Mouse (Mus musculus) CH12F3 (cell line): Measurements from ENCODE around the gene Kansl1.

Experiments used
- in situ Hi-C: fragments of 300-500 bp; cut with MboI; formaldehyde crosslinking; loops from 2 replicates; pipeline ENCODE4 v1.14.3; 2020; ENCODE audit warnings: low sequenced_read_pairs

Gene Kansl1

GRCm38 (mm10) chr11:104379635-104380034, 89.0 kb downstream of the Kansl1 start:
- in situ Hi-C loops: no loop called here

- in situ Hi-C loops: no loop called here
These were observed 92.4 kb downstream of the Kansl1 start for GRCm38 (mm10) chr11:104376291-104376690.

- in situ Hi-C loops: no loop called here
These were observed 101.0 kb downstream of the Kansl1 start for GRCm38 (mm10) chr11:104367486-104368190.

GRCm38 (mm10) chr11:104363823-104364600, 104.6 kb downstream of the Kansl1 start:
- in situ Hi-C loops: no loop called here

- in situ Hi-C loops: no loop called here
These were observed 106.0 kb downstream of the Kansl1 start for GRCm38 (mm10) chr11:104362704-104363103.

GRCm38 (mm10) chr11:104361790-104362189, 106.9 kb downstream of the Kansl1 start:
- in situ Hi-C loops: no loop called here

- in situ Hi-C loops: no loop called here
These were observed 121.7 kb downstream of the Kansl1 start for GRCm38 (mm10) chr11:104346931-104347330.

GRCm38 (mm10) chr11:104334946-104335345, 133.7 kb downstream of the Kansl1 start:
- in situ Hi-C loops: no loop called here

GRCm38 (mm10) chr11:104334115-104334514, 134.5 kb downstream of the Kansl1 start:
- in situ Hi-C loops: no loop called here

- in situ Hi-C loops: no loop called here
These were observed 136.6 kb downstream of the Kansl1 start for GRCm38 (mm10) chr11:104332105-104332504.

GRCm38 (mm10) chr11:104331208-104331607, 137.5 kb downstream of the Kansl1 start:
- in situ Hi-C loops: no loop called here

- in situ Hi-C loops: no loop called here
These were observed 138.5 kb downstream of the Kansl1 start for GRCm38 (mm10) chr11:104330151-104330550.

- in situ Hi-C loops: loop anchor here (10.0 kb wide), 1 partner anchor 125 kb away; no protein-coding TSS in a partner anchor
These were observed 139.3 kb downstream of the Kansl1 start for GRCm38 (mm10) chr11:104329185-104329926.

GRCm38 (mm10) chr11:104327946-104328345, 140.7 kb downstream of the Kansl1 start:
- in situ Hi-C loops: loop anchor here (10.0 kb wide), 1 partner anchor 127 kb away; no protein-coding TSS in a partner anchor

- in situ Hi-C loops: loop anchor here (10.0 kb wide), 1 partner anchor 127 kb away; no protein-coding TSS in a partner anchor
These were observed 141.2 kb downstream of the Kansl1 start for GRCm38 (mm10) chr11:104327462-104327861.

- in situ Hi-C loops: loop anchor here (10.0 kb wide), 1 partner anchor 133 kb away; no protein-coding TSS in a partner anchor
These were observed 146.5 kb downstream of the Kansl1 start for GRCm38 (mm10) chr11:104322142-104322541.

GRCm38 (mm10) chr11:104320511-104320910, 148.2 kb downstream of the Kansl1 start:
- in situ Hi-C loops: loop anchor here (10.0 kb wide), 1 partner anchor 134 kb away; no protein-coding TSS in a partner anchor

- in situ Hi-C loops: no loop called here
These were observed 149.5 kb downstream of the Kansl1 start for GRCm38 (mm10) chr11:104318940-104319781.

- in situ Hi-C loops: no loop called here
These were observed 151.0 kb downstream of the Kansl1 start for GRCm38 (mm10) chr11:104317631-104318030.
